Mouse (Mus musculus): ENCODE data around the gene Cytl1.

The Cytl1 gene

GRCm38 (mm10) chr5:37735224-37735623 is at the start of gene Cytl1:
Gene Cytl1 (plus strand): TSS chr5:37735519.
- in situ Hi-C loops (cut with MboI; ENCODE audit: unreplicated experiment in 2 of 2) = no loop called here

DNA sequence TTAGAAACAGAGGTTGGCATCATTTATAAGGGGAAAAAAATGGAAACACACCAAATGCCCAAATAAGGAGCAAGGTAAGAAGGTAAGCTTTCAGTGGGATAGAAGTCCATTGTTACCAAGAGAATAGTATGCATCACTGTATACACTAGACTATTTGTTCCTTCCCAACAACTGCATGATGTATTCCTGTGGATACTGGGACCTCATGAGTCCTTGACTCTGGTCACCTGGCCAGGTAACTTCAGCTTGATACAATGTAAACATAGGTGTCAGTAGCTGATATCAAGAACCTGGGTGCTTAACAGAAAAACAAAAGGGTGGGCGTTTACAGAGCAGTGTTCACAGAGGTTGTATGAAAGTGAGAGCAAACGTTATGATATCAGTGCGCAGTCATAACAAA is 42.6 kb upstream of the Cytl1 start:
- in situ Hi-C loops (cut with MboI; ENCODE audit: unreplicated experiment in 2 of 2) = no loop called here

DNA sequence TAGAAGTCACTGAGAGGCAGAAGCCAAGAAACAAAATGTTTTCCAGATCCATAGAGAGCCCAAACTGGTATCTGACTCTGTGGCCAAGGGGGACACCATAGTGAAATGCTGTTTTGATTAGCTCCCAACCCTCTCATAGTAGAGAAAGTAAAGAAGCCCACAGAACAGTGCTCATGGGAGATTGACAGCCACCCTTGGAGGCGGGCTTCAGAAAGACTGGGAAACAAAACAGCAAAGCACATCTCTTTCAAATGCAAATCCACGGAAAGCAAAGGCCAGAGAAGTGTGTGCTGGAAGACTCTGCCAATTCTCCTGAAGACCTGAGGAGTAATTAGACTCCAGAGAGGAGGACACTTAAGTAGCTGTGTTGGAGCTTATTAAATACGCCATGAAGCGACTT is 39.5 kb upstream of the Cytl1 start:
- in situ Hi-C loops (cut with MboI; ENCODE audit: unreplicated experiment in 2 of 2) = no loop called here

DNA sequence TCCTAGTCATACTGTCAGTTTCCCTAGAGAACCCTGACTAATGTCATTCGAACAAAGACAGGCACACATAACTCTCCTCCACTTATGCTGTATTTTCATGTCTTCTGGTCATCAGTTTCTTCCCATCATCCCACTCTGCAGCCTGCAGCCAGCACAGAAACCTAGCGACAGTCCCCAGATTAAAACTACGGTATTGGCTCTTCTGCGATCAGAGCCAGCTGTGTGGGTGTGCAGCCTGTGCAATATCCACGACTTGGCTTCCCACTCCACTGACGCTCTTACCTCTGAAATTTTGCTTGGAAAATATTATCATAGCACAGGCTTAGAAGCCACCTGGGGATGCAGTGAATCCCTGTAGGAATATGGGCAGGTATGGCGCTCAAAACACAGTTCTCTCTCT is 38.0 kb upstream of the Cytl1 start:
- in situ Hi-C loops (cut with MboI; ENCODE audit: unreplicated experiment in 2 of 2) = no loop called here

GRCm38 (mm10) chr5:37699757-37700156 is 35.6 kb upstream of the Cytl1 start:
- in situ Hi-C loops (cut with MboI; ENCODE audit: unreplicated experiment in 2 of 2) = no loop called here

DNA sequence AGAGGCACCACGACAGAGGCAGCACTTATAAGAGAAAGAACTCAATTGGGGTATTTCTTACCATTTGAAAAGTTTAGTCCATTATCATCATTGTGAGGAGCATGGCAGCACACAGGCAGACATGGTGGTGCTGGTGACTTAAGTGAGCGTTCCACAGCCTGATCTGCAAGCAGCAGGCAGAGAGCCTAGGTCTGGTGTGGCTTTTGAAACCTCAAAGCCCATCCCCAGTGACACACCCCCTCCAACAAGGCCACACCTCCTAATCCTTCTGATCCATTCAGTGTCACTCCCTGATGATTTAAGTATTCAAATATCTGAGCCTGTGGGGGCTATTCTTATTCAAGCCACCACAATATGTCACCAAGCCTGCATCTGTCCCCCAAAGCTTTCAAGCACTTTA is 30.4 kb upstream of the Cytl1 start:
- in situ Hi-C loops (cut with MboI; ENCODE audit: unreplicated experiment in 2 of 2) = no loop called here

- in situ Hi-C loops (cut with MboI; ENCODE audit: unreplicated experiment in 2 of 2) = no loop called here
These were observed 27.2 kb upstream of the Cytl1 start for GRCm38 (mm10) chr5:37708124-37708523.

GRCm38 (mm10) chr5:37709257-37709904 is 25.9 kb upstream of the Cytl1 start:
- in situ Hi-C loops (cut with MboI; ENCODE audit: unreplicated experiment in 2 of 2) = no loop called here

DNA sequence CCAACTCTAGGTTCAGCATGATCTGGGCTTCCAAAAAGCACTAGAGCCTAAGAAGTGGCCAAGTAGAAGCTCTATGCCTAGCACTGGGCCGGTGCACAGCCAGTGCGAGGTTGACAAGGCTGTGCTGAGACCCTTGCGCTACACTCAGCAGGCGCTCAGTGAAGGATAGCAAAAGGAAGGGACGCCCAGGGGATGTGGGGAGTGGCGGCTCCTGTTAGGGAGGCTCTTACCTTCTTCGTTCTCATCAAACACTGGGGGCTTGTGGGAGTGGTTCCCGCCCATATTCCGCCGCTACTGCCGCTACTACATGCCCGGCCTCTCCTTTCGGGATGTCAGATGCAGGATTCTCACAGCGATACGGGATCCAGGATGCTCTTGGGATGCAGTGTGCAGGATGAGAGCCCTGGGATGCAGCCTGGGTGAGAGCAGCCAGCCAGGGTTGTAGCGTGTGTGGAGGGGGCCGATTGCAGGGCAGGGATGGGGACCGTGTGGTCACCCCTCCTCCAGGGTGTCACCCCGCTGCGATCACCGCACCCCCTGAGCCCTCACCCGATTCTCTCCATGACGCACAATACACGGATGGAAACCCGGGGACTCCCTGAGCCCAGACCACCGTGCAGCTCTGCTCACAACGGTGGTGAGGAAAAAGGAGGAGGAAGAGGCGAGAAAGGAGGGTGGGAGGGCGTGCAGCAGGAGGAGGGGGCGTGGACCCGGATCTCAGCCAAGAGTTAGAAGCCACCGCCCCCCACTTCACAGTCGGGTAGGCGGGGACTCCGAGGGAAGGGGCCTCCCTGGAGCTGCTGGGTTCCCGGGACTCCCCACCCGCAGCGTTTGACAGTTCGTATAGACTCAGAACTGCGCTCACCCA is 18.6 kb upstream of the Cytl1 start, which contains the start of gene Stk32b:
Gene Stk32b (minus strand): TSS at position 667 of the 868 bp plus-strand sequence.
- in situ Hi-C loops (cut with MboI; ENCODE audit: unreplicated experiment in 2 of 2) = no loop called here

- in situ Hi-C loops (cut with MboI; ENCODE audit: unreplicated experiment in 2 of 2) = no loop called here
These were observed 17.8 kb upstream of the Cytl1 start for GRCm38 (mm10) chr5:37717384-37717963.

DNA sequence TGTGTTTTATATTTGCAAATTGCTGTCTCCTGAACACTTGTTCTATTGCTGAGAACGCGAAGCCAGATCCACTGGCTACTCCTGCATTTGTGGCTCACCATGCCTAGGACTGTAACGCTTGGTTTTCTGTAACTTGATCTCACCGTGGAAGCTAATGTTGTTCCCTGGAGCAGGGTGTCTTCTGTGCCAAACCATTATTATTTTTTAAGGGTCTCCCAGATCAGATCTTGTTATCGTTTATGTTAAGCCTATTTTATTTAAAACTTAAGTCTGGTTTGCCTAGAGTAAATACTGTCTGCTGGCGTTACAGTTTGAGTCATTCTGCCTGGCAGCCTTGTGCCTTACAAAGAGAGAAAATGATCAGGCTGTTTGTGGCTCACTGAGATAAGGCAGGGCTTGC is 14.6 kb upstream of the Cytl1 start:
- in situ Hi-C loops (cut with MboI; ENCODE audit: unreplicated experiment in 2 of 2) = no loop called here

- in situ Hi-C loops (cut with MboI; ENCODE audit: unreplicated experiment in 2 of 2) = no loop called here
These were observed 10.0 kb upstream of the Cytl1 start for GRCm38 (mm10) chr5:37725220-37725886.

GRCm38 (mm10) chr5:37730781-37731180 is 4.5 kb upstream of the Cytl1 start:
- in situ Hi-C loops (cut with MboI; ENCODE audit: unreplicated experiment in 2 of 2) = no loop called here

- in situ Hi-C loops (cut with MboI; ENCODE audit: unreplicated experiment in 2 of 2) = no loop called here
These were observed 894 bp downstream of the Cytl1 start for GRCm38 (mm10) chr5:37736213-37736612.

DNA sequence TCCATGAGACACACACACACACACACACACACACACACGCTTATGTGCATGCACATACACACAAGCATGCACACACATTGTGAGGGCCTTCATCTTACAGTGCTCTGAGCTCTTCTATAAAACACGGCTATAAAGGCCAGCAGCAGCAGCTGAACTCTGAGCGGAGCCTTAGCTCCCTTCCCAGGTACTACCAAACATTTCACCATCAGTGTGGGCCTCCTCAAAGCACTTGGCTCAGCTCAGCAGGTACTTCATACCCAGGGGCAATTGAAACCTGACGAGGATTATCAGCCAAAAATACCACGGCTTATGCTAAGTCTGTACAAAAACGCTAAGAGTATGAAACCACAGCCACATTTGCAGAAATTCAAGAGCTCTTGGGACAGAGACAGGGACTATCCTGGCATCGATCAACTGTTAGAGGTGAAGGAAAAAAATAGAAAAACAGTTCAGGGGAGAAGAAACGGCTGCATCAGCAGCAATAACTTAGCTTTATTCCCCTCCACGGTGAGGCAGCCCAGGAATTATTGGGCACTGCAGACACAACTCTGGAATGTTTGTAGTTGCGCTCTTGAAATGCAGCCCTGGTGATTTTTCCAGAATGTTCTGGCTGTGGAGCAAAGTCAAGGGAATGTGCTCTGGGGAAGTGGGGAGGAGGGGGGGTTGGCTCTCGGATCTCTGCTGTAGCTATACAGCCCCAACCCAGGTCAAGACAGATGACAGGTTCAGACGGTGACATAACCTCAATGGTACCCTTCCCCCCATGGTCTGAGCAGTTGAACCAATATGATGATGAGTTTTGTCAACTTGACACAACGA is 8.8 kb downstream of the Cytl1 start:
- in situ Hi-C loops (cut with MboI; ENCODE audit: unreplicated experiment in 2 of 2) = no loop called here

GRCm38 (mm10) chr5:37752027-37752967 is 17.0 kb downstream of the Cytl1 start:
- in situ Hi-C loops (cut with MboI; ENCODE audit: unreplicated experiment in 2 of 2) = loop anchor here in 1 of 2 experiments (25.0 kb wide), 1 partner anchor 335 kb away; no protein-coding TSS in a partner anchor

GRCm38 (mm10) chr5:37753366-37753765 is 18.0 kb downstream of the Cytl1 start:
- in situ Hi-C loops (cut with MboI; ENCODE audit: unreplicated experiment in 2 of 2) = loop anchor here in 1 of 2 experiments (25.0 kb wide), 1 partner anchor 334 kb away; no protein-coding TSS in a partner anchor

- in situ Hi-C loops (cut with MboI; ENCODE audit: unreplicated experiment in 2 of 2) = loop anchor here in 1 of 2 experiments (25.0 kb wide), 1 partner anchor 325 kb away; no protein-coding TSS in a partner anchor
These were observed 26.7 kb downstream of the Cytl1 start for GRCm38 (mm10) chr5:37762046-37762445.

- in situ Hi-C loops (cut with MboI; ENCODE audit: unreplicated experiment in 2 of 2) = loop anchor here in 1 of 2 experiments (25.0 kb wide), 1 partner anchor 321 kb away; no protein-coding TSS in a partner anchor
These were observed 30.5 kb downstream of the Cytl1 start for GRCm38 (mm10) chr5:37765851-37766250.

Data from v-Abl transformed pro-B cells (cell line).